Mouse (Mus musculus): ENCODE results near the gene Mug2. TPM values are rescaled to one million over a fixed set of nuclear protein-coding genes. Genes with fewer than 3 reads are reported as not detected.
"Not testable (repeated sequence)": the region's sequence is repeated elsewhere in the genome, so short reads cannot be mapped to it uniquely, and the experiment has no call there.

The Mug2 gene
- polyA plus RNA-seq (2016; fragmentation: Nextera tagmentation; extraction: Ambion mirVana), result not detected in 2 replicates

GRCm38 (mm10) chr6:122006461-122006860 is at the start of gene Mug2:
Gene Mug2 (plus strand): TSS chr6:122006761.
- DNase-seq (ENCODE audit: low spot score); H3K27me3 ChIP-seq (ENCODE audit: insufficient read depth, poor library complexity, severe bottlenecking); H3K36me3 ChIP-seq; H3K27ac ChIP-seq; H3K4me1 ChIP-seq (replicated peaks); H3K9me3 ChIP-seq; H3K4me3 ChIP-seq: not testable (repeated sequence)
- WGBS, result no CpG with 5 or more reads among the region's 3 CpGs

GRCm38 (mm10) chr6:121957803-121958349 is 48.7 kb upstream of the Mug2 start:
- not testable (repeated sequence) for H3K4me3 ChIP-seq; DNase-seq (ENCODE audit: low spot score); H3K27me3 ChIP-seq (ENCODE audit: insufficient read depth, poor library complexity, severe bottlenecking); H3K36me3 ChIP-seq; H3K27ac ChIP-seq; H3K4me1 ChIP-seq (replicated peaks)
- peaks cover 25% of the 10 kb centered on the region for H3K9me3 ChIP-seq
- 91% methylated on average over 16 of the region's 16 CpGs for WGBS

GRCm38 (mm10) chr6:121975701-121976100 is 30.9 kb upstream of the Mug2 start:
- no peaks in the 10 kb centered on the region for H3K4me1 ChIP-seq (replicated peaks)
- no peak overlapping the region for H3K4me3 ChIP-seq
- no peaks in the 10 kb centered on the region for H3K27me3 ChIP-seq (ENCODE audit: insufficient read depth, poor library complexity, severe bottlenecking)
- WGBS, result 85% methylated on average over 7 of the region's 7 CpGs
- no peak for DNase-seq (ENCODE audit: low spot score)
- no peak overlapping the region for H3K27ac ChIP-seq
- no peaks in the 10 kb centered on the region for H3K36me3 ChIP-seq
- H3K9me3 ChIP-seq, result peaks cover 29% of the 10 kb centered on the region; the same call in 1 of the 2 replicates

- H3K27me3 ChIP-seq (ENCODE audit: insufficient read depth, poor library complexity, severe bottlenecking), result no peaks in the 10 kb centered on the region
- no peaks in the 10 kb centered on the region for H3K4me1 ChIP-seq (replicated peaks)
- peaks cover 13% of the 10 kb centered on the region for H3K9me3 ChIP-seq
- no peak for DNase-seq (ENCODE audit: low spot score)
- no peaks in the 10 kb centered on the region for H3K36me3 ChIP-seq
- H3K27ac ChIP-seq, result no peak overlapping the region
- 86% methylated on average over 4 of the region's 4 CpGs for WGBS
- no peak overlapping the region for H3K4me3 ChIP-seq
Observed at GRCm38 (mm10) chr6:122100904-122101303, 94.3 kb downstream of the Mug2 start.

GRCm38 (mm10) chr6:122101671-122102070 is 95.1 kb downstream of the Mug2 start:
- no peaks in the 10 kb centered on the region for H3K4me1 ChIP-seq (replicated peaks)
- H3K27me3 ChIP-seq (ENCODE audit: insufficient read depth, poor library complexity, severe bottlenecking), result no peaks in the 10 kb centered on the region
- H3K4me3 ChIP-seq, result no peak overlapping the region
- no peak overlapping the region for H3K27ac ChIP-seq
- no peak for DNase-seq (ENCODE audit: low spot score)
- peaks cover 13% of the 10 kb centered on the region for H3K9me3 ChIP-seq
- 77% methylated on average over 1 of the region's 1 CpGs for WGBS
- no peaks in the 10 kb centered on the region for H3K36me3 ChIP-seq

GRCm38 (mm10) chr6:122116963-122117362 is 110.4 kb downstream of the Mug2 start:
- H3K36me3 ChIP-seq, result no peaks in the 10 kb centered on the region
- no peak for DNase-seq (ENCODE audit: low spot score)
- H3K4me3 ChIP-seq, result no peak overlapping the region
- WGBS, result 94% methylated on average over 24 of the region's 24 CpGs
- peaks cover 46% of the 10 kb centered on the region for H3K9me3 ChIP-seq
- H3K4me1 ChIP-seq (replicated peaks), result no peaks in the 10 kb centered on the region
- no peaks in the 10 kb centered on the region for H3K27me3 ChIP-seq (ENCODE audit: insufficient read depth, poor library complexity, severe bottlenecking)
- no peak overlapping the region for H3K27ac ChIP-seq

GRCm38 (mm10) chr6:122129521-122129920 is 123.0 kb downstream of the Mug2 start:
- Histone ChIP-seq H3K4me1 (replicated peaks) (no peaks in the 10 kb centered on the region), H3K9me3 (peaks cover 4% of the 10 kb centered on the region; the same call in 1 of the 2 replicates), H3K4me3 (no peak overlapping the region), H3K36me3 (no peaks in the 10 kb centered on the region), H3K27me3 (ENCODE audit: insufficient read depth, poor library complexity, severe bottlenecking) (no peaks in the 10 kb centered on the region), H3K27ac (no peak overlapping the region)
- 63% methylated on average over 2 of the region's 2 CpGs for WGBS
- no peak for DNase-seq (ENCODE audit: low spot score)

Other genes starting within 250 kb of the Mug2 start
- gene Mug1, start 168.2 kb upstream of the Mug2 start, polyA plus RNA-seq (2016; fragmentation: Nextera tagmentation; extraction: Ambion mirVana), result not detected in 2 replicates

Measured in hindbrain, embryonic 10.5 days (tissue).